Mouse (Mus musculus) right cerebral cortex, postnatal 10 days (tissue): ENCODE data around the gene Hsf2.
"Not testable (repeated sequence)": the region's sequence is repeated elsewhere in the genome, so short reads cannot be mapped to it uniquely, and the experiment has no call there.

Experiments used
- DNase-seq, 2 experiments: peaks; one replicate each; pipeline ENCODE4 v3.0.0; 2021; ENCODE audit warnings: low spot score in 2 of 2

Gene Hsf2

DNA sequence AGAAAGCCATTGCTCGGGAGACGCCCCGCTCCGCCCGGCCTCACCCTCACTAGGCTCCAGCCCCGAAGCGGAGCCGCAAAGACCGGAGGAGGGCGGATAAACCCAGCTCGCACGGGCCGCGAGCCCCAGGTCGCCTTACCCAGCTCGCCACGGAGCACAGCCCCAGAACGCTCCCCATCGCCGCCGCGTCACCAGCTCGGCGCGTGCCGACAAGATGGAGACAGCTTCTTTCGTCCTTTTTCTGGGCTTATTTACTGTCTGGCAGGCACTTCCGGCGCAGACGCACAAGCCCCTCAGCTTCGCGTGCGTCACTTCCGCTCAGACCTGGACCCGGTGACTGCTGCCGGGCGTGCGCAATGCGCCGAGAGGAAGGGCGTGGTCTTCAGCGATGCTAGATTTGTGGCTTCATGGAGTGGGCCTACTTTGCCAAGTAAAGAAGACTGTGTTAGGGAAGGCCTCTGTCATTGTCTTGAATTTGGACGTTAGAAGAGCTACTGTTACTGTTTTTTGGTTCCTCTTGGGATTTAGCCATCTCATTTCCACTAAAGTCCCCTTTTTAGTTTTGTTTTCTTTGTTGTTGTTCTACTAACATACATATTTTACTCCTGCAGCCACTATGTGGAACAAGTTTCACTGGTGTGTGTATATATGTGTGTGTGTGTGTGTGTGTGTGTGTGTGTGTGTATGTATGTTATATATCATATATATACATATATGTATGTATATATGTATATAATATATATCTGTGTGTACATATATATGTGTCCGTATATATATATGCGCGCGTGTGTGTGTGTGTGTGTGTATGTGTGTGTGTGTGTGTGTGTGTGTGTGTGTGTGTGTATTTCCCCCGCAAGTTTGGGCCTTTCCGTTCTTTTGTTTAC, 46.3 kb downstream of the Hsf2 start, which contains the start of gene Serinc1:
TSS of gene Serinc1 (minus strand) at position 313 of the 884 bp plus-strand sequence.
- peak; percentile 98 for DNase-seq

DNA sequence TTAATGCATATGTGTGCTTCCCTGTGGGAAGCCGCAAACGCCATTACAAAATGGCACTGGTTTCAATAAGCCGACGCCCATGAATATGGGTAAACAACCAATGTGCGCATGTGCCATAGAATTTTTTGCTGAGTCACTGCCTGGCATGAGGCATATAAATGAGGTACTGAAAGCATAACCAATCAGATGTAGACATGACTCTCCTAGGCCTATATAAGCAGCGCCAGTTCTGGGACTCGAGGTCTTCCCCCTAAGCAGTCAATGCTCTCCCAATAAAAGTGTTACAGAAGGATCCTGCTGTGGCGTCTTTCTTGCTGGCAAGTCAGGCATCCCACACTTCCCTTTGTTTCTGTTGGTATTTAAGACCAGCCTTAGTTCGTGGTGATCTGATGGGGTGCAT, 57.7 kb downstream of the Hsf2 start:
- not testable (repeated sequence) for DNase-seq

DNA sequence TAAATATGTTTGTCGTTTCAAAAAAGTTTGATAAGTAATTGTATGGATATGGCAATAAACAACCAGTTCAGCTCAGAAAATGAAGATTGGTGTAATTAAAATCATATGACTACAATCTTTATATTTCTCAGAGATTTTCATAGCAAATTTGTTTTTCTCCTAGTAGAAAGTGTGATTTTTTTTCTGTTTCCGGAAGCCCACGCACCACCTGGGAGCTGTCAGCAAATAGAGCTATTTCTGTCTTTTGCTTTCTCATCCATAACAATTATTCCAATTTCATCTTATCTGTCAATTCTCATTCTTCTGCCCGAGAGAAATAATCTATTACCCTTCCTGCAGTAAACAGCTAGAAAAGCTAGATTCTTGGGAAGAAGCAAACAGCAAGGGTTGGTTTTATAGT, 63.4 kb downstream of the Hsf2 start:
- DNase-seq = no peak

DNA sequence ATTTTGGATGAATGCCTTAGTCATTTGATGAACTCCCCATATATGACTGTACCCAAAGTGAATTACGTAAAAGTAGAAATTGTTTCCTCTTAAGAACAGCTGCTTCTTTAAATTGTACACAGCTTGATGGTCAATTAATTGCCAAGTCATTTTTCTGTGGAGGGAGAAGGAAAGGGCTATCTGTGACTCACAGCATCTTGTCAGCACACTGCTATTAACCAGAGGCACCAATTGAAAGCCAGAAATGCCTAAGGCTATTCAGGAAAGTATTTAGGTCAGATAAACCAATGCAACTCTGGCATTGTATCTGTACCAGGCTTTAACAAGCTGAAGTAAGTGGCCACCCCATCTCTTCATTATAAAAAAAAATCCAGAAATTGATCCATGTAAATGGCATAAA, 67.5 kb downstream of the Hsf2 start:
- DNase-seq = no peak

DNA sequence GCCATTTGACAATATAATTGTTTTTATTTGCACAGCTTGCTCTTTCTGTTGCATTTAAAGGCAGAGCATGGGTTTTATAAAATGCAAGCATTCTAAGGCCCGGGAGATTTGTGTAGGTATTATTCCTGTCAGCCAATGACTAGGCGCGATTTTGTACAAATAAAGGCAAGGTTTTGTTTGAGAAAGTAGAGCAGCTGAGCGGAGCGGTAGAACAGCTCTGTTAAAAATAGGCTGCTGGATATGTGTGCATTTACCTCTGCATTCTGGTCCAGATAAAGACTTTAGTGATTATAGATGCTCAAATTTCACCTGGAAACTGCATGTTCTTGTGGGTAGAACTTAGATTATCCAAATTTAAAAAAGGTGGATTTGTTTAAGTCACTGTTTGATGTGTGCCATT, 71.4 kb downstream of the Hsf2 start:
- DNase-seq = no peak
